Mouse (Mus musculus): ENCODE measurements around the gene Gm14180. TPM values are rescaled to one million over a fixed set of nuclear protein-coding genes. Genes with fewer than 3 reads are reported as not detected.
"Not testable (repeated sequence)": the region's sequence is repeated elsewhere in the genome, so short reads cannot be mapped to it uniquely, and the experiment has no call there.

The Gm14180 gene
- not detected for total RNA-seq (2021)
- long read RNA-seq, experiment 1: 0 reads
- long read RNA-seq, experiment 2: 0 reads

DNA sequence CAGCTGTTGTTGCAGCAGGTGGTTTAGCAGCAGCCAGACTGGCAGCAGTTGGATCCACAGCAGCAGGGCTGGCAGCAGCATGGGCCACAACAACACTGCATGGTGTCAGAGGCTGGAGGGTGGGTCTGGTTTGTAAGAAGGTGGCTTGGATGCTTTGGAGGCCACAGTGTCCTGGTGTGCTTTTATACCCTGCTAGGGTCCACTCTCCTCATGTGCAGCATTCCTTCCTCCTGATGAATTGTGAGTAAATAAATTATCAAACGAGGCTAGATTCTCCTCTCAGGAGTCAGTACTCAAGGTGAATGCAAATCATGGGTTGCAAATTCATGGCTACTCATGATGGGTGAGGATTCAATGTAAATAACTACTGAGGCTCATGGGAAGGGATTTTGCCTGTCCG lies at the start of gene Gm14180:
Gene Gm14180, minus strand, starts transcription at position 101 of the 400 bp plus-strand sequence.
- no peak for DNase-seq
- intact Hi-C loops (cut with DNase I): no loop called here

DNA sequence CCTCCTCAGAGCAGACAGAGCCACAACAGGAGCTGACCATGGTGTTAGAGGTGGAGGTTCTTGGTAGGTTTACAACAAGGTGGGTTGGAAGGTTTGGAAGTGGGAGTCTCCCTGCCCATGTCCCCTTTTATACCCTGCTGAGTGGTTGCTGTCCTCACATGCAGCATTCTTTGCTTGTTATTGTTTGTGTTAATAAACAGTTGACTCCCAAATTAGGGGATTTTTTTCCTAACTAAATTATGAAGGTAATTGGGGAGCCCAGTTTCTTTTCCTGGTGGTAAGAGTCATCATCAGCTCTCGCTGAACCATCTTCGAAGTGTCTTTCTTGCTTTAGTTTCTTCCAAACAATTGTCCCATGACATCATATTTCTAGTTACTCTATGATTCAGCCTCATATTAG lies 46.5 kb upstream of the Gm14180 start, which contains the start of gene Krtap4-8:
Gene Krtap4-8, minus strand, starts transcription at position 101 of the 400 bp plus-strand sequence.
- intact Hi-C loops (cut with DNase I): no loop called here

DNA sequence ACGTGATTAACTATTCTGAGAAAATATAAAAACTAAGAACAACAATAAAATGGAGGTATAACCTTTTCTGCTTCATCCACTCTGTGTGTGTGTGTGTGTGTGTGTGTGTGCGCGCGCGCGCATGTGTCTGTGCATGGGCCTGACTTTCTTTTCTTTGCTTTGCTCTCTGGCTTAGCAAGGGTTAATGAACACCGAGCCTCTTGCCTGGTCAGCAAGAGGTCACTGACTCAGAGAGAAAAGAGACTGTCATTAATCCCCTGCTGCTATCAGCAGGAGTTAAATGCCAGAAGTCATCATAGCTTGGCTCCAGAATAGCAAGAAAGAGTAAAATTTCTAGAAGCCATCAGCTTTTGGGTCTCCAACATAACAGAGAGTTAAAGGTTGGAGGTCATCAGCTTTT lies 44.3 kb upstream of the Gm14180 start:
- DNase-seq: no peak
- intact Hi-C loops (cut with DNase I): no loop called here

More for the DNA sequence above, 46.5 kb upstream of the Gm14180 start, which contains the start of gene Krtap4-8:
- DNase-seq: no peak

DNA sequence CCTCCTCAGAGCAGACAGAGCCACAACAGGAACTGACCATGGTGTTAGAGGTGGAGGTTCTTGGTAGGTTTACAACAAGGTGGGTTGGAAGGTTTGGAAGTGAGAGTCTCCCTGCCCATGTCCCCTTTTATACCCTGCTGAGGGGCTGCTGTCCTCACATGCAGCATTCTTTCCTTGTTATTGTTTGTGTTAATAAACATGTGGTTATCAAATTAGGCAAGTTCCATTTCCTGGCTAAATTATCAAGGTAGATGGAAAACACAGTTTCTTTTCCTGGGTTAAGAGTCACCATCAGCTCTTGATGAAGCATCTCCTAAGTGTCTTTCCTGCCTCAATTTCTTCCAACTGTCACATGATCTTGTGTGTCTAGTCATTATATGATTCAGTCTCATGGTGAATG lies 38.7 kb upstream of the Gm14180 start, which contains the start of gene Gm11595:
Gene Gm11595, minus strand, starts transcription at position 101 of the 400 bp plus-strand sequence.
- intact Hi-C loops (cut with DNase I): not testable (repeated sequence)

DNA sequence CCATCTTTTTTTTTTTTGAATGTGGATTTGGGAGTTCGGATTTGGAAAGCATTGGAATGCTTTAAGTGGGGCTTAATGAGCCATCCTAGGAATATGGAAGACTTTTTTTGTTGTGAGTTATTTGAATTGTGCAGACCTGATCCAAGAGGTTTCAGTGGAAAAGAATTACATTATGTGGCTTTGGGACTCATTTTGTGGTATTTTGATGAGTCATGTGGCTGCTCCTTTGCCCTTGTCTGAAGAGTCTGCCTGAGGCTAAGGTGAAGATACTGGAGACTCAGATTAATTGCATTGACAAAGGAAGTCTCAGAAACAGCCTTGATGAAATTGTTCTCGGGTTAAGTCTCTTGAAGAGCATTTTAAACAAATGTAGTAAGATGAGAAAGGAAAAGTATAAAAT lies 34.3 kb upstream of the Gm14180 start:
- intact Hi-C loops (cut with DNase I): no loop called here
- no peak for DNase-seq

More for the DNA sequence above, 38.7 kb upstream of the Gm14180 start, which contains the start of gene Gm11595:
- not testable (repeated sequence) for DNase-seq

DNA sequence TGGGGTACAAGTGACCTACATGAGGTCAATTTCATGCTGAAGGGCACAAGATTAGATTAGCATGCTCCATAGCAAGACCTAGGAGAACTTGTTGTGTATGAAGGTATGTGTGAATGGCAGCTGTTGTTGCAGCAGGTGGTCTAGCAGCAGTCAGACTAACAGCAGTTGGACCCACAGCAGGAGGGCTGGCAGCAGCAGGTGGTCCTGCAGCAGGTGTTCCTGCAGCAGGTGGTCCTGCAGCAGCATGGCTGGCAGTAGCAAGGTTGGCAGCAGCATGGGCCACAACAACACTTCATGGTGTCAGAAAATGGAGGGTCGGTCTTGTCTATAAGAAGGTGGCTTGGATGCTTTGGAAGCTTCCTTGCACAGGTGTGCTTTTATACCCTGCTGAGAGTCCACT lies 24.8 kb upstream of the Gm14180 start:
- intact Hi-C loops (cut with DNase I): no loop called here
- no peak for DNase-seq

DNA sequence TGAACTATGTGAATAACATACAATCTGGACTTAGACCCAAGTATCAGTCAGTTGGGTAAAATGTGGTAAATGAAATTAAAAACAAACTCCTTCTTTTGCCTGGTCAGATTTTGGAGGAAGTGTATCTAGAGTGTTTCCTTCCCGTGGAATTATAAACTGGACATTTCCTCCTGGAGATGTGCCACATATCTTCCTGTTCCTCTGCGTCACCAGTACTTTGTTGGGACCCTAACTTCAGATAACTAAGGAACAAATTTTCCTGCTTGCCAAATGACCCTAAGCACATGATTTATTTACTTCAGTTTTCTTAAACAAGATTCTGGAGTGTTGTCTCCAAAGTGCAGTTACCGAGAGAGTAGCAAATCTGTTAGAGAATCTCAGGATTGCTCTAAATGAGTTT lies 9.9 kb upstream of the Gm14180 start:
- intact Hi-C loops (cut with DNase I): no loop called here

DNA sequence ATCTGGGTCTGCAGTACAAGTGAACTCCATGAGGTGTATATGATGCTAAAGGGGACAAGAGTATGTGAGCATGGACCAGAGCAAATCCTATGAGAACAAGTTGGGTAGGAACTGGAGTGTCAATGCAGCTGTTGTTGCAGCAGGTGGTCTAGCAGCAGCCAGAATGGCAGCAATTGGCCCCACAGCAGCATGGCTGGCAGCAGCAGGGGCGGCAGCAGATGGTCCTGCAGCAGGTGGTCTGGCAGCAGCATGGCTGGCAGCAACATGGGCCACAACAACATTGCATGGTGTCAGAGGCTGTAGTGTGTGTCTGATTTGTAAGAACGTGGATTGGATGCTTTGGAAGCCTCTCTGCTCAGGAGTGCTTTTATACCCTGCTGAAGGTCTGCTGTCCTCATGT lies 10.0 kb downstream of the Gm14180 start:
- intact Hi-C loops (cut with DNase I): loop anchor here (2.0 kb wide), 1 partner anchor 39 kb away; no protein-coding TSS in a partner anchor
- no peak for DNase-seq

More for the DNA sequence above, 9.9 kb upstream of the Gm14180 start:
- DNase-seq: no peak

DNA sequence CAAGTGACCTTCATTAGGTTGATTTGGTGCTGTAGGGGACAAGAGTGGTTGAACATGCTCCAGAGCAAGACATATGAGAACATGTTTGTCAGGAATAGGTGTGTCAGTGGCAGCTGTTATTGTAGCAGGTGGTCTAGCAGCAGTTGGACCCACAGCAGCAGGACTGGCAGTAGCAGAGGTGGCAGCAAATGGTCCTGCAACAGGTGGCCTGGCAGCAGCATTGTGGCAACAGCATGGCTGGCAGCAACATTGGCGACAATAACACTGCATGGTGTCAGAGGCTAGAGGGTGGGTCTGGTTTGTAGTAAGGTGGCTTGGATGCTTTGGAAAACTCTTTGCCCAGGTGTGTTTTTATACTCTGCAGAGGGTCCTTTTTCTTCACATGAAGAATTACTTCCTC lies 15.3 kb downstream of the Gm14180 start:
- DNase-seq: no peak
- intact Hi-C loops (cut with DNase I): no loop called here

DNA sequence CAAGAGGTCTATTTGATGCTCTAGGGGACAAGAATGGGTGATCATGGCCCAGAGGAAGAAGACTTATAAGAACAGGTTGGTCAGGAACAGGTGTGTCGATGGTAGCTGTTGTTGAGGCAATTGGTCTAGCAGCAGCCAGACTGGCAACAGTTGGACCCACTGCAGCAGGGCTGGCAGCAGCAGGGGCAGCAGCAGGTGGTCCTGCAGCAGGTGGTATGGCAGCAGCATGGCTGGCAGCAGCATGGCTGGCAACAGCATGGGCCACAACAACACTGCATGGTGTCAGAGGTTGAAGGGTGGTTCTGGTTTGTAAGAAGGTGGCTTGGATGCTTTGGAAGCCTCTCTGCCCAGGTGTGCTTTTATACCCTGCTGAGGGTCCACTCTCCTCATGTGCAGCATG lies 43.6 kb downstream of the Gm14180 start, which contains the start of gene Gm14190:
Gene Gm14190, minus strand, starts transcription at position 278 of the 400 bp plus-strand sequence.
- intact Hi-C loops (cut with DNase I): no loop called here
- no peak for DNase-seq

DNA sequence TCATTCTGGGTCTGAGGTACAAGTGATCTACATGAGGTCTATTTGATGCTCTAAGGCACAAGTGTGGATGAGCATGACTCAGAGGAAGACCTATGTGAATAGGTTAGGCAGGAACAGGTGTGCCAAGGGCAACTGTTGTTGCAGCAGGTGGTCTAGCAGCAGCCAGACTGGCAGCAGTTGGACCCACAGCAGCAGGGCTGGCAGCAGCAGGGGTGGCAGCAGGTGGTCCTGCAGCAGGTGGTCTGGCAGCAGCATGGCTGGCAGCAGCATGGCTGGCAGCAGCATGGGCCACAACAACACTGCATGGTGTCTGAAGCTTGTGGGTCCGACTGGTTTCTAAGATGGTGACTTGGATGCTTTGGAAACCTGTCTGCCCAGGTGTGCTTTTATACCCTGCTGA lies 48.9 kb downstream of the Gm14180 start:
- not testable (repeated sequence) for DNase-seq
- intact Hi-C loops (cut with DNase I): loop anchor here (2.0 kb wide), 1 partner anchor 40 kb away; no protein-coding TSS in a partner anchor

Other genes starting within 250 kb of the Gm14180 start
- not detected for gene Krt23, start 241.2 kb downstream of the Gm14180 start, total RNA-seq (2021)
- not detected for gene Krt39, start 213.0 kb downstream of the Gm14180 start, total RNA-seq (2021)
- not detected for gene Krt40, start 191.1 kb downstream of the Gm14180 start, total RNA-seq (2021)
- gene Krtap3-3, start 183.4 kb downstream of the Gm14180 start, total RNA-seq (2021): not detected
- gene Krtap3-2, start 177.4 kb downstream of the Gm14180 start, total RNA-seq (2021): not detected
- not detected for gene Gm11939, start 174.8 kb downstream of the Gm14180 start, total RNA-seq (2021)
- gene Krtap3-1, start 167.7 kb downstream of the Gm14180 start, total RNA-seq (2021): not detected
- gene Krtap1-5, start 153.3 kb downstream of the Gm14180 start, total RNA-seq (2021): not detected
- gene Krtap1-4, start 150.6 kb downstream of the Gm14180 start, total RNA-seq (2021): not detected
- not detected for gene Krtap1-3, start 143.0 kb downstream of the Gm14180 start, total RNA-seq (2021)
- gene Krtap9-3, start 136.2 kb downstream of the Gm14180 start, total RNA-seq (2021): not detected
- not detected for gene Gm11938, start 131.0 kb downstream of the Gm14180 start, total RNA-seq (2021)
- gene Gm11937, start 124.1 kb downstream of the Gm14180 start, total RNA-seq (2021): not detected
- not detected for gene Krtap2-4, start 119.4 kb downstream of the Gm14180 start, total RNA-seq (2021)
- gene Gm11562, start 113.9 kb downstream of the Gm14180 start, total RNA-seq (2021): not detected
- gene Krtap4-1, start 106.1 kb downstream of the Gm14180 start, total RNA-seq (2021): not detected
- gene Krtap4-2, start 99.2 kb downstream of the Gm14180 start, total RNA-seq (2021): not detected
- gene Krtap4-7, start 90.2 kb downstream of the Gm14180 start, total RNA-seq (2021): not detected
- not detected for gene Gm11555, start 84.1 kb downstream of the Gm14180 start, total RNA-seq (2021)
- gene Gm11563, start 75.3 kb downstream of the Gm14180 start, total RNA-seq (2021): not detected
- gene Krtap4-6, start 68.3 kb downstream of the Gm14180 start, total RNA-seq (2021): not detected
- gene Gm14190, start 43.5 kb downstream of the Gm14180 start, total RNA-seq (2021): not detected
- not detected for gene Gm11595, start 38.6 kb upstream of the Gm14180 start, total RNA-seq (2021)
- not detected for gene Krtap4-8, start 46.4 kb upstream of the Gm14180 start, total RNA-seq (2021)
- gene Krtap4-9, start 50.9 kb upstream of the Gm14180 start, total RNA-seq (2021): not detected
- gene Gm11596, start 59.2 kb upstream of the Gm14180 start, total RNA-seq (2021): not detected
- gene Gm11569, start 64.6 kb upstream of the Gm14180 start, total RNA-seq (2021): not detected
- gene Gm11554, start 70.2 kb upstream of the Gm14180 start, total RNA-seq (2021): not detected
- gene Krtap4-13, start 75.6 kb upstream of the Gm14180 start, total RNA-seq (2021): not detected
- not detected for gene Gm11564, start 81.4 kb upstream of the Gm14180 start, total RNA-seq (2021)
- not detected for gene 2300003K06Rik, start 103.8 kb upstream of the Gm14180 start, total RNA-seq (2021)
- gene Krtap4-16, start 117.3 kb upstream of the Gm14180 start, total RNA-seq (2021): not detected
- gene Gm11568, start 123.6 kb upstream of the Gm14180 start, total RNA-seq (2021): not detected
- gene Gm11559, start 130.2 kb upstream of the Gm14180 start, total RNA-seq (2021): not detected
- not detected for gene Krtap9-1, start 139.1 kb upstream of the Gm14180 start, total RNA-seq (2021)
- not detected for gene Gm11567, start 144.9 kb upstream of the Gm14180 start, total RNA-seq (2021)
- not detected for gene Krtap31-1, start 173.6 kb upstream of the Gm14180 start, total RNA-seq (2021)
- not detected for gene Gm11565, start 180.5 kb upstream of the Gm14180 start, total RNA-seq (2021)
- not detected for gene Krtap31-2, start 202.0 kb upstream of the Gm14180 start, total RNA-seq (2021)
- not detected for gene Krtap9-5, start 214.2 kb upstream of the Gm14180 start, total RNA-seq (2021)
- not detected for gene Krtap29-1, start 244.8 kb upstream of the Gm14180 start, total RNA-seq (2021)